Mouse (Mus musculus): ENCODE results near the gene Trpm8. TPM values are rescaled to one million over a fixed set of nuclear protein-coding genes. Genes with fewer than 3 reads are reported as not detected.

Trpm8 gene
- polyA plus RNA-seq, 1 experiment from 2014 or later: not detected

DNA sequence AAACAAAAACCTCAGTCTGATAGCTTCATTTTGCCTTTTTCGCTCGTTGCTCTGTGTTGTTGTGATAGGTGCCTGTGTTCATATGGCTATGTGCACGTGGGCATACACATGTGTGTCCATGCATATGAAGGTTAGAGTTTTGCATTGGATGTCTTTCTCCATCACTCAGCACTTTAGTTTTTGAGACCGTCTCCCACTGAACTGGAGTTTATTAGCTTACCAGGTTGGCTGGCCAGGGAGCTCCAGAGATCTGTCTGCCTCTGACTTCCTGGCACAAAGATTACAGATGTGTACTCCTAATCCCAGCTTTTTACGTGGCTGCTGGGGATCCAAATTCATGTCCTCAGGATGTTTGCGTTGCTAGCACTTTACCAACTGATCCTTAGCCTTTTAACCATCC, 26.3 kb downstream of the Trpm8 start:
- no peaks in the 10 kb centered on the region for H3K27me3 ChIP-seq (replicated peaks; ENCODE audit: control insufficient read depth, insufficient read depth, low read length)

DNA sequence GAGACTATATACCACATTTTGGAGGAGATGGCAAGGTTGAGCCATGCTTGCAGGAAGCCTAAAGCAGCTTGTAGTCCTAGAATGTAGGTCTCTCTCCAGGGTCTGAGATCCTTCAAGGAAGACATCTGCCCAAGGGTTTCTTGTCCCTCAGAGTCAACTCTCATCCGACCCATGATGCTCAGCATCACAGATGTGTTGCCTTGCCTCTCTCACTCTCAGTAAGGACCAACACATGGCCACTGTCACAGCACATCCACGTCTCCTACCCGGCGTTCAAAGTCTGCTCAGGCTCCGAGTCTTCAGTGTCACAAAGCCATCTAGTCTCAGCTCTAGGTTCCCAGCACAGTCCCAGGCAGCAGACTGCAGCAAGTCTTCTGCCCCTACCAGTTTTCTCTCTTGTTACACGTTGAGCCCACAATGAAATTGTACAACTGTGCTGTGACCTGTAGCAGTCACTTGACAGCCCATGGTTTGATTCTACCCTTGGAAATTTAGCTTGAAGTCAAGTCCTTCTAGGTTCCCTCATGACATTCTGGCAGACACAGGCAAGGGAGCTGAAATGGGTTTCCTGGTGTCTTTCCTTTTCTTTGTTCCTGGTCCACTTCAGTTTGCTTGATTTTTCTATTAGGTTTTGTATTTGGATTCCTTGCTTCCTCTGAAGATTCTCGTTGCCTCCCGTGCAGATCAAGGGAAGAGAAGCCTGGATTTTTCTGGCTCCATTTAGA, 27.0 kb downstream of the Trpm8 start:
- Histone ChIP-seq H3K9me3 (ENCODE audit: control insufficient read depth, low read length) (peaks cover 60% of the 10 kb centered on the region), H3K4me2 (ENCODE audit: low read length) (no peak overlapping the region), H3K27ac (ENCODE audit: low read depth) (no peak overlapping the region), H3K4me3 (ENCODE audit: low read depth, low read length) (no peak overlapping the region), H3K36me3 (ENCODE audit: control insufficient read depth, insufficient read depth, low read length) (no peaks in the 10 kb centered on the region), H3K9ac (ENCODE audit: low read length) (no peak overlapping the region), H3K27me3 (replicated peaks; ENCODE audit: control insufficient read depth, insufficient read depth, low read length) (no peaks in the 10 kb centered on the region), H3K4me1 (replicated peaks; ENCODE audit: control insufficient read depth, insufficient read depth, low read length) (no peaks in the 10 kb centered on the region)
- 61% methylated on average over 8 of the region's 8 CpGs for WGBS
- DNase-seq (ENCODE audit: low spot score) (peak; percentile 60), ATAC-seq (replicated peaks; ENCODE audit: low FRiP score, low TSS enrichment, low read depth) (no peak)

More for the DNA sequence above, 26.3 kb downstream of the Trpm8 start:
- Histone ChIP-seq H3K9ac (ENCODE audit: low read length) (no peak overlapping the region), H3K4me3 (ENCODE audit: low read depth, low read length) (no peak overlapping the region), H3K4me1 (replicated peaks; ENCODE audit: control insufficient read depth, insufficient read depth, low read length) (no peaks in the 10 kb centered on the region), H3K4me2 (ENCODE audit: low read length) (no peak overlapping the region), H3K36me3 (ENCODE audit: control insufficient read depth, insufficient read depth, low read length) (no peaks in the 10 kb centered on the region), H3K27ac (ENCODE audit: low read depth) (no peak overlapping the region), H3K9me3 (ENCODE audit: control insufficient read depth, low read length) (peaks cover 56% of the 10 kb centered on the region)
- peak; percentile 51 for DNase-seq (ENCODE audit: low spot score)
- no peak for ATAC-seq (replicated peaks; ENCODE audit: low FRiP score, low TSS enrichment, low read depth)
- WGBS: 64% methylated on average over 6 of the region's 6 CpGs

DNA sequence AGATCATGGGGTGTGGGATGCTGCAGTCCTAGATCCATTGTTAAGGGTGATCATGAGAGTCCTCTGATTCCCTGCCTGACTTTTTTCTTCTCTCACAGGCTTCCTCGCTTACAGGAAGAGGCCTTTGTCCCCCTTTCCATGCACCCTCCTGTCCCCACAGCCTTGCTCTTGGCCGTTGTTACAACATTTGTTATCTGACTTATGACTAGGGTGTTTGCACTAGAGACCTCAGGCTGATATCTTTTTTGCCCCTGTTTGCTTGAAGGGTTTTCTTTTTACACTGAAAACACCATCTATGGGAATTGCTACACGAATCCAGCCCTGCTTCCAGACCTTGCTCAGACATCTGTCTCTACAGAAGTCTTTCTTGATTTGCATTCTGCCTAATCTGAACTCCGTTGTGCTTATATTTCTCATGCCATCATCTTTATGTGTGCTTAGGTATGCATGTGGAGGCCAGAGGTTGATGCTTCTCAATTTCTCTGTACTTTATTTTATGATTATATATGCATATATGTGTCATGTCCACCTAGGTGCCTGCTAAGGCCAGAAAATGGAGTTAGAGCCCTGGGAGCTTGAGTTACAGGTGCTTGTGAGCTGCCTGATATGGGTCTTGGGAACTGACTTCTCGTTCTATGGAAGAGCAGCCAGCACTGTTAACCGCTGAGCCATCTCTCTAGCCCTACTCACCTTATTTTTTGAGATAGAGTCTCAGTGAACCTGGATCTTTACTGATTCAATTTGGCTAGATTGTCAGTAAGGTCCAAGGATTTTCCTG, 27.7 kb downstream of the Trpm8 start:
- Histone ChIP-seq H3K9me3 (ENCODE audit: control insufficient read depth, low read length) (peaks cover 58% of the 10 kb centered on the region), H3K4me1 (replicated peaks; ENCODE audit: control insufficient read depth, insufficient read depth, low read length) (no peaks in the 10 kb centered on the region), H3K9ac (ENCODE audit: low read length) (no peak overlapping the region), H3K36me3 (ENCODE audit: control insufficient read depth, insufficient read depth, low read length) (no peaks in the 10 kb centered on the region), H3K27me3 (replicated peaks; ENCODE audit: control insufficient read depth, insufficient read depth, low read length) (no peaks in the 10 kb centered on the region), H3K4me3 (ENCODE audit: low read depth, low read length) (no peak overlapping the region), H3K27ac (ENCODE audit: low read depth) (no peak overlapping the region), H3K4me2 (ENCODE audit: low read length) (no peak overlapping the region)
- 48% methylated on average over 6 of the region's 6 CpGs for WGBS
- ATAC-seq (replicated peaks; ENCODE audit: low FRiP score, low TSS enrichment, low read depth) (no peak), DNase-seq (ENCODE audit: low spot score) (peak; percentile 58)

GRCm38 (mm10) chr1:88306543-88306942, 29.1 kb downstream of the Trpm8 start:
- no peaks in the 10 kb centered on the region for H3K4me1 ChIP-seq (replicated peaks; ENCODE audit: control insufficient read depth, insufficient read depth, low read length)
- no peak for DNase-seq (ENCODE audit: low spot score)
- WGBS: 65% methylated on average over 1 of the region's 1 CpGs
- H3K4me2 ChIP-seq (ENCODE audit: low read length): no peak overlapping the region
- H3K27ac ChIP-seq (ENCODE audit: low read depth): no peak overlapping the region
- peaks cover 53% of the 10 kb centered on the region for H3K9me3 ChIP-seq (ENCODE audit: control insufficient read depth, low read length)
- H3K27me3 ChIP-seq (replicated peaks; ENCODE audit: control insufficient read depth, insufficient read depth, low read length): no peaks in the 10 kb centered on the region
- no peak overlapping the region for H3K4me3 ChIP-seq (ENCODE audit: low read depth, low read length)
- no peak overlapping the region for H3K9ac ChIP-seq (ENCODE audit: low read length)
- no peaks in the 10 kb centered on the region for H3K36me3 ChIP-seq (ENCODE audit: control insufficient read depth, insufficient read depth, low read length)
- 0 out of 2 replicates have a peak, but pooled peaks have one; percentile 9 for ATAC-seq (replicated peaks; ENCODE audit: low FRiP score, low TSS enrichment, low read depth)

GRCm38 (mm10) chr1:88307180-88307579, 29.7 kb downstream of the Trpm8 start:
- Histone ChIP-seq H3K36me3 (ENCODE audit: control insufficient read depth, insufficient read depth, low read length) (no peaks in the 10 kb centered on the region), H3K4me1 (replicated peaks; ENCODE audit: control insufficient read depth, insufficient read depth, low read length) (no peaks in the 10 kb centered on the region), H3K4me2 (ENCODE audit: low read length) (no peak overlapping the region), H3K9ac (ENCODE audit: low read length) (no peak overlapping the region), H3K27me3 (replicated peaks; ENCODE audit: control insufficient read depth, insufficient read depth, low read length) (no peaks in the 10 kb centered on the region), H3K9me3 (ENCODE audit: control insufficient read depth, low read length) (peaks cover 51% of the 10 kb centered on the region), H3K4me3 (ENCODE audit: low read depth, low read length) (no peak overlapping the region), H3K27ac (ENCODE audit: low read depth) (no peak overlapping the region)
- ATAC-seq (replicated peaks; ENCODE audit: low FRiP score, low TSS enrichment, low read depth) (no peak), DNase-seq (ENCODE audit: low spot score) (peak; percentile 52)
- 67% methylated on average over 12 of the region's 12 CpGs for WGBS

GRCm38 (mm10) chr1:88309020-88309419, 31.6 kb downstream of the Trpm8 start:
- H3K9me3 ChIP-seq (ENCODE audit: control insufficient read depth, low read length): peaks cover 44% of the 10 kb centered on the region
- ATAC-seq (replicated peaks; ENCODE audit: low FRiP score, low TSS enrichment, low read depth): no peak

DNA sequence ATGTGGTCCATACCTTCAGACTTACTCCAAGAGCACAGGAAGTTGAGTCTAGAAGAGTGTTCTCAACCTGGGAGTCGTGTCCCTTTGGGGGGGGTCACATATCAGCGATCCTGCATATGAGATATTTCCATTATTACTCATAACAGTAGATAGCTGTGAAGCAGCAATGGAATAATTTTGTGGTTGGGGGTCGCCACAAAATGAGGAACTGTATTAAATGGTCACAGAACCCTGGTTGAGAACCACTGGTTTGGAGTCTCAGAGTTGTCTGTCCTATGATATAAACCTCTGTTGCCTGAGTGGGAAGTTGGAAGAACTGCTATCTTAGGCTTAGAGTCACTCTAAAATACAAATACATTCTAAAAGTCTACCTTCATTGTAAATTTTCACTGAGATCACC, 32.4 kb downstream of the Trpm8 start:
- Histone ChIP-seq H3K36me3 (ENCODE audit: control insufficient read depth, insufficient read depth, low read length) (no peaks in the 10 kb centered on the region), H3K4me1 (replicated peaks; ENCODE audit: control insufficient read depth, insufficient read depth, low read length) (no peaks in the 10 kb centered on the region), H3K4me2 (ENCODE audit: low read length) (no peak overlapping the region), H3K9me3 (ENCODE audit: control insufficient read depth, low read length) (peaks cover 37% of the 10 kb centered on the region), H3K9ac (ENCODE audit: low read length) (no peak overlapping the region), H3K4me3 (ENCODE audit: low read depth, low read length) (no peak overlapping the region), H3K27ac (ENCODE audit: low read depth) (no peak overlapping the region), H3K27me3 (replicated peaks; ENCODE audit: control insufficient read depth, insufficient read depth, low read length) (no peaks in the 10 kb centered on the region)
- ATAC-seq (replicated peaks; ENCODE audit: low FRiP score, low TSS enrichment, low read depth): 0 out of 2 replicates have a peak, but pooled peaks have one; percentile 12
- 51% methylated on average over 3 of the region's 3 CpGs for WGBS
- no peak for DNase-seq (ENCODE audit: low spot score)

More at GRCm38 (mm10) chr1:88309020-88309419, 31.6 kb downstream of the Trpm8 start:
- Histone ChIP-seq H3K9ac (ENCODE audit: low read length) (no peak overlapping the region), H3K4me3 (ENCODE audit: low read depth, low read length) (no peak overlapping the region), H3K4me1 (replicated peaks; ENCODE audit: control insufficient read depth, insufficient read depth, low read length) (no peaks in the 10 kb centered on the region), H3K36me3 (ENCODE audit: control insufficient read depth, insufficient read depth, low read length) (no peaks in the 10 kb centered on the region), H3K27me3 (replicated peaks; ENCODE audit: control insufficient read depth, insufficient read depth, low read length) (no peaks in the 10 kb centered on the region), H3K4me2 (ENCODE audit: low read length) (no peak overlapping the region), H3K27ac (ENCODE audit: low read depth) (no peak overlapping the region)
- DNase-seq (ENCODE audit: low spot score): peak; percentile 50
- WGBS: 53% methylated on average over 2 of the region's 2 CpGs

GRCm38 (mm10) chr1:88310349-88310748, 32.9 kb downstream of the Trpm8 start:
- Histone ChIP-seq H3K4me1 (replicated peaks; ENCODE audit: control insufficient read depth, insufficient read depth, low read length) (no peaks in the 10 kb centered on the region), H3K27ac (ENCODE audit: low read depth) (no peak overlapping the region), H3K27me3 (replicated peaks; ENCODE audit: control insufficient read depth, insufficient read depth, low read length) (no peaks in the 10 kb centered on the region), H3K36me3 (ENCODE audit: control insufficient read depth, insufficient read depth, low read length) (no peaks in the 10 kb centered on the region), H3K9ac (ENCODE audit: low read length) (no peak overlapping the region), H3K4me2 (ENCODE audit: low read length) (no peak overlapping the region), H3K4me3 (ENCODE audit: low read depth, low read length) (no peak overlapping the region), H3K9me3 (ENCODE audit: control insufficient read depth, low read length) (peaks cover 33% of the 10 kb centered on the region)
- ATAC-seq (replicated peaks; ENCODE audit: low FRiP score, low TSS enrichment, low read depth): no peak
- 67% methylated on average over 3 of the region's 3 CpGs for WGBS
- DNase-seq (ENCODE audit: low spot score): no peak
